In genomic region chr7:45623507-45623906, GRCm38 (mm10) we compare ENCODE assay signal across 1 mouse cellular context.
TF ChIP-seq lines count a peak whose summit lies in the region.

No protein-coding gene starts in this region.

TF ChIP-seq in MEL, 35 proteins besides CTCF, POLR2A, EP300 and RAD21:
- TF ChIP-seq MAFK (IDR thresholded peaks at IDR 0.05; ENCODE audit: borderline replicate concordance, low read depth, low read length) (no peak), BHLHE40 (IDR thresholded peaks at IDR 0.05; ENCODE audit: borderline replicate concordance, low read depth, low read length) (no peak), ETS1 (IDR thresholded peaks at IDR 0.05; ENCODE audit: low read depth, low read length) (no peak), CHD2 (IDR thresholded peaks at IDR 0.05; ENCODE audit: low read length) (no peak), CHD1 (IDR thresholded peaks at IDR 0.05; ENCODE audit: low read depth, low read length) (no peak), MYB (IDR thresholded peaks at IDR 0.05; ENCODE audit: low read depth, low read length) (no peak)
TF ChIP-seq in MEL: peak in this region for 0.
